Mouse (Mus musculus): Measurements from ENCODE around the gene Arxes1. TPM values are rescaled to one million over a fixed set of nuclear protein-coding genes. Genes with fewer than 3 reads are reported as not detected.
"Not testable (repeated sequence)": the region's sequence is repeated elsewhere in the genome, so short reads cannot be mapped to it uniquely, and the experiment has no call there.

Arxes1 gene
- total RNA-seq (2021) = under 1 TPM; 0.81 to 0.86 TPM

DNA sequence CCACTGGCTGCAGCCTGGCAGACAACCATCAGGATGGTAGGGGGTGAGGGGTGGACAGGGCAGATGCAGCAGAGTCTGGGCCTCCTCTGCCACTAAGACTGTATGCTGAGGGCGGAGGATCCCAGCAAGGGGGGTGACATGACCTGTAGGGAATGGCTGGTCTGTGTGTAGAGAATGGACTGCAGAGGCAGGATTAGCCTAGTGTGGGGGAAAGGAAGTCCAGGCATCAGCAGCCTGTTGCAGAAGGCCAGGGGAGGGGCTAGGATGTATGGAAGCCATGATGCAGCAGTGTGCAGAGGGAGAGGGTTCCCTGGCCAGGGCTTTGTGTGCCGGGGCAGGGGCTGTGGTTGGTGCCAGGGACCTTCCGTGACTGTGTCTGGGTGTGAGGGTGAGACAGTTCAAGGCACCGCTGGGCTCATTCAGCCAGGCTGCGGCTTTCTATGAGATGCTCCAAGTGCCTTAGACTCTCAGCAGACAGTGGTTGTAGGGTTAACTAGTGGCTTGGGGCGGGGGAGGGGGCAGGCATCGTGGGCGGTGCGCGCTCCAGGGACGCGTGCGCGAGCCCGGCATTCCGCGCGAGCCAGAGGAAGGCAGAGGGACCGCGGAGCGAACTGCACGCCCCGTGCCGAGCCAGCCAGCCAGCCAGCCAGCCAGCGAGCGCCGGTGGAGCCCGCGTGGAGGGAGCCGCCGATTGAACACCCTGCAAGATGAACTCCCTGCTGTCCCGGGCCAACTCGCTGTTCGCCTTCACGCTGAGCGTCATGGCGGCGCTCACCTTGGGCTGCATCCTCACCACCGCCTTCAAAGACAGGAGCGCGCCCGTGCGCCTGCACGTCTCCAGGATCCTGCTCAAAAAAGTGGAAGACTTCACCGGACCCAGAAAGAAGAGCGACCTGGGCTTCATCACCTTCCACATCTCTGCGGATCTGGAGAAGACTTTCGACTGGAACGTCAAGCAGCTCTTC, at the start of gene Arxes1:
Gene Arxes1, plus strand, starts transcription at position 569 of the 965 bp plus-strand sequence.
- intact Hi-C loops (cut with DNase I); DNase-seq (ENCODE audit: low spot score): not testable (repeated sequence)

DNA sequence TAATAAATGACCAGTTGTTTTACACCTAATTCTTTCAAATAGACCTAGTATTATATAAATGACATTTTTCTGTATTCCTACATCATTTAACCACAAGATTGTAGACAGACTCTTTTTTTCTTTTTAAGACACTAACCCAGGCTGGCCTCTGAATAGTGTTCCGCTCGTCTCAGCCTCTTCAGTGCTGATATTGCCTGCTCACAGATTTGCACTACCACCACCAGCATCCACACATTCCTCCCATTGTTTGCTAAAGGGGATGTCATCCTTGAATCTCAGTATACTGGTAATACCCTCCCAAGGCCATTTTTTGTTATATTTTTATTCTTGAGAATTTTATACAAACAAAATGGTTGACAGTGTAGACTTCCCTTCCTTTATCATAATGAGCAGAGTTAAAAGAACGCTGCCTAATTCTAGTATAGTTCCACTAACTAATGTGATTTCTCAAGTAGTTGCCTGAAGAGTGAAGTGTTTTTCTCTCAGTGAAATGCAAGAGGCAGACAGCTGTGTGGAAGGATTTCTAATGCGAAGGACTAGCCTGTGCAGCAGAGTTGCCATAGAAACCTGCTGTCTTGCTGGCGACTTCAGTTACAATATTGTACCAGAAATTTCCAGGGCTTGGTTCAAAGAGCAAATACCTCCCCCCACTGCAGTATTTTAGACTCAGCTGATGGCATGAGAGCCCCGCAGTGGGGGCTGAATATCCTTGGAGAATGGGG, 48.5 kb upstream of the Arxes1 start:
- intact Hi-C loops (cut with DNase I) = no loop called here
- no peak for DNase-seq (ENCODE audit: low spot score)

DNA sequence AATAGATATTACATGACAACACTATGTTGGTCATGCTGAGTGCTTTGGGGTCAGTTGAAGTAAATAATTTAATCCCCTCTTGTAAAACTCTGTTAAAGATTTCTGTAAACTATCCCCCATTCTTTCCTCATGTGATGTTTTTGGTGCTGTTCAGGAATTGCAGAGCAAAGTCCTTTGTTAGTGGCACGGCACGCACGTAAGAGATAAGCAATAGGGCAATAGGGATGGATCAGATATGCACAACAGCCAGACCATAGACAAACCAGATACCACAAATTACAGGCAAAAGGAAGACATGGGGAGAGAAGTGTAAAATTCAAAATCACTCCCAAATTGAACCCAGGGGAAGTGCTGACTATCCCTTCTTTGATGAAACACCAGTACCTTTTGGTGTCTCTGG, 46.9 kb upstream of the Arxes1 start:
- no peak for DNase-seq (ENCODE audit: low spot score)
- intact Hi-C loops (cut with DNase I) = no loop called here

DNA sequence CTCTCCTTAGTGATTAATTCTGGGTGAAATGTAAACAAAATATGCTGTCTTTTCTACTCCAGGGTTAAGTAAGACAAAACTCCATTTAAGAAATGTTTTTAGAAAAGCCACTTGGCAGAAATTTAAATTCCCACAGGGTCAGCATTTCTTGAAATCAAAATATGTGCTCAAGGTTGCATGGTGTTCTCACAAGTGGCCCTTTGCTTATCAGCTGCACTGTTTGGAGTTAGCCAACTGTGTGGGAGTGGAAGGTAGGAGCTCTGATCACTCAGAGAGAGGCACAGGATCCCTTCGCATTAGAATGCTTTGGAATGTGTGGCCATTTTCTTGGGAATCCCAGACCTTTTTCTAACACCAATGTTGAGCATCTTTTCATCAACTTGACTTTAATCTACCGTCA, 42.5 kb upstream of the Arxes1 start:
- intact Hi-C loops (cut with DNase I) = no loop called here
- no peak for DNase-seq (ENCODE audit: low spot score)

DNA sequence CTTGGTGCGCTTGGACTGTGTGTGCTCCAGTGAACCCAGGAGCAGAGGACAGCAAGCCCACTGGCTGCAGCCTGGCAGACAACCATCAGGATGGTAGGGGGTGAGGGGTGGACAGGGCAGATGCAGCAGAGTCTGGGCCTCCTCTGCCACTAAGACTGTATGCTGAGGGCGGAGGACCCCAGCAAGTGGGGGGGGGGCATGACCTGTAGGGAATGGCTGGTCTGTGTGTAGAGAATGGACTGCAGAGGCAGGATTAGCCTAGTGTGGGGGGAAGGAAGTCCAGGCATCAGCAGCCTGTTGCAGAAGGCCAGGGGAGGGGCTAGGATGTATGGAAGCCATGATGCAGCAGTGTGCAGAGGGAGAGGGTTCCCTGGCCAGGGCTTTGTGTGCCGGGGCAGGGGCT, 40.0 kb upstream of the Arxes1 start:
- intact Hi-C loops (cut with DNase I); DNase-seq (ENCODE audit: low spot score): not testable (repeated sequence)

DNA sequence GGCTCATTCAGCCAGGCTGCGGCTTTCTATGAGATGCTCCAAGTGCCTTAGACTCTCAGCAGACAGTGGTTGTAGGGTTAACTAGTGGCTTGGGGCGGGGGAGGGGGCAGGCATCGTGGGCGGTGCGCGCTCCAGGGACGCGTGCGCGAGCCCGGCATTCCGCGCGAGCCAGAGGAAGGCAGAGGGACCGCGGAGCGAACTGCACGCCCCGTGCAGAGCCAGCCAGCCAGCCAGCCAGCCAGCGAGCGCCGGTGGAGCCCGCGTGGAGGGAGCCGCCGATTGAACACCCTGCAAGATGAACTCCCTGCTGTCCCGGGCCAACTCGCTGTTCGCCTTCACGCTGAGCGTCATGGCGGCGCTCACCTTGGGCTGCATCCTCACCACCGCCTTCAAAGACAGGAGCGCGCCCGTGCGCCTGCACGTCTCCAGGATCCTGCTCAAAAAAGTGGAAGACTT, 39.5 kb upstream of the Arxes1 start, which contains the start of gene Arxes2:
Gene Arxes2, plus strand, starts transcription at position 161 of the 456 bp plus-strand sequence.
- DNase-seq (ENCODE audit: low spot score); intact Hi-C loops (cut with DNase I): not testable (repeated sequence)

DNA sequence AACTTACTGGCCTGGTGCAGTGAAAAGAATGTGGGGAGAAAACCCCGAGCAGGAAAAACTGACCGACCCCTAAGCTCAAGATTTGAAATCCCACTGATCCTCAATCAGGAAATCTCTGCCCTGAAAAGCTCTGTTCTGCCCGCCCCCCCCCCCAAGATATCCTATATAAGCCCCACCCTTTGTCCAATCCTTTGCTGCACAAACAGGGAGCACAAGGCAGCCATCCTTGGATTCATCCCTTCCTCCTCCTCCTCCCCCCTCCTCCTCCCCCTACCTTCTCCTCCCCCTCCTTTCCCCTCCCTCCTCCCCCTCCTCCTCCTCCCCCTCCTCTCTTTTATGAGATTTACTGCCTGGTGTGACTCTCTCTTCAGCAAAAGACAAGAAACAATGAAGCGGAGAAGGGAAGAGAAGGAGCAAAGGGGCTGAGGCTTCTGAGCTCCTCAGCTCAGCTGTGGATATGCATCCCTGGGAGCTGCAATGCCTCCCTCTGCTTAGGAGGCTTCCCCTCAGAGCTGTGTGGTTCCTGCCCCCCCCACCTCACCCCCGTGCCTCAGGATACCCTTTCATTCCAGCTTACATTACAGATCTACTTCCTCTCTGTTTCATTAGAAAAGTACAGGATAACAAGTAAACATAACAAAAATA, 25.8 kb upstream of the Arxes1 start:
- intact Hi-C loops (cut with DNase I) = no loop called here
- DNase-seq (ENCODE audit: low spot score) = no peak

DNA sequence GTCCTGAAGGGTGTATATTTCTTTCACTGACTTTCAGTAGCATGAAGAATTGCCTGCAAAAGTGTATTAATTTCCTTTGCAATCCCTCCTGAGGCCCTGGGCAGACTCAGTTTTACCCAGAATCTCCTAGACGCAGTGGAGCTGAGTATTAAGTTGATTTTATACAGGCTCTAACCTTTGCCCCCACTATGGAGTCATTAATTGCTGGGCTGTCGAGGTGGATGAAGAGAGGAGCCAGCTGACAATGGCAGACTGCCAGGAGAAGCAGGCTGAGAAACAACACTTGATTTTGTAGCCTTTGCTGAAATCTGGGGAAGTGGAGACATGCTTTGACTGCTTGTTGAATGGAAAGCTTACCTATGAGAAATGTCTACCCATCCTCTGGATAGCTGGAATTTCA, 18.8 kb upstream of the Arxes1 start:
- no peak for DNase-seq (ENCODE audit: low spot score)
- intact Hi-C loops (cut with DNase I) = no loop called here

DNA sequence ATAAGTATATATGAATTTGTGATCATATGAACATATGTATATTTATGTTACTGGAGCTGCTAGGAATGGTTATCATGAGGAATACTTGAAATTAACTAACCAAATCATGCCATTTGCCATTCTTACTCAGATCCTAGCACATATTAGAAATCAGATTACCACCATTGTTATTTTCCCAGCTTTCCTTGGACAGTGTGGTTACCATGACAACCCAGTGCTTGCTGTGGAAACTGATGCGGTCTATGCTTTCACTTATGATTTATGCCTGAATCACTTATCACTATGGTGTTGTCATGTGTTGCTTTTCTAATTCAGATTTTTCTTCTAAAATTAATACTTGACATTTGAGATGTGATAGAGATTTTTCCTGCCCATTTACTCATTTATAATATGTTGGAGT, 2.8 kb upstream of the Arxes1 start:
- DNase-seq (ENCODE audit: low spot score) = no peak
- intact Hi-C loops (cut with DNase I) = no loop called here

DNA sequence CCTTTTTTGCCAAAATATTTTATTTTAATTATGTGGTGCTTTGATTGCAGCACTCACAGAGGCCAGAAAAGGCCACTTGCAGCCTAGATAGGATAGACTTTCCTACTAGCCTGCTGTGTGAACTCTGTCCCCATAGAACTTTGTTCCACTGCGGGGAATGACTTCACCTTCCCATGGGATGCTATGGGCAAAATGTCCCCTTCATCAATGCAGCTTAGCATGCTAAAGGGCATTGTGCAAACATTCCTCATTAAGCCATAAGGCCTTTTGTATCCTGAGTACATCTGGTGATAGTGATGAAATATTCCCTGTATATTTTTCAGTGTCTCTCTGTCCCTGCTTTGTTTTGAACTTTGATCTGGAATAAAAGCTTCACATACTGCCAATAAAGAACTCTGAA, 10.6 kb downstream of the Arxes1 start:
- intact Hi-C loops (cut with DNase I) = no loop called here
- DNase-seq (ENCODE audit: low spot score) = no peak

DNA sequence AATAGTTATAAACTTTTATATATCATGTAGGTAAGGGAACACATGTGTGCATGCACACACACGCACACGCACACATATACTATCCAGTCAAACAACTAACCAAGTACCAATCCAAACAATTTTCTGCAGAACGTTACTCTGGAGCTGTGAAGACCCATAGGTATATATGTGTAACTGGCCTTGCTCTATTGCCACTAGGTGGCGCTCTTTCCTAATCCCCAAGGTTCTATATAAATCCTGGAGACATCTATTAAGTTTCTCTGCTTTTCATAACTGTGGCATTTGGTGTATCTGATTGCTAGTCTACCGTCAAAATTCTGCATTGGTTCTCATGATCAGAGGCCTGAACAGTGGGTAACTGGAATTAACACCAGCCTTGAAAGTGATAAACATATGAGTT, 14.4 kb downstream of the Arxes1 start:
- intact Hi-C loops (cut with DNase I) = loop anchor here (5.0 kb wide), 1 partner anchor 275 kb away; no protein-coding TSS in a partner anchor
- no peak for DNase-seq (ENCODE audit: low spot score)

DNA sequence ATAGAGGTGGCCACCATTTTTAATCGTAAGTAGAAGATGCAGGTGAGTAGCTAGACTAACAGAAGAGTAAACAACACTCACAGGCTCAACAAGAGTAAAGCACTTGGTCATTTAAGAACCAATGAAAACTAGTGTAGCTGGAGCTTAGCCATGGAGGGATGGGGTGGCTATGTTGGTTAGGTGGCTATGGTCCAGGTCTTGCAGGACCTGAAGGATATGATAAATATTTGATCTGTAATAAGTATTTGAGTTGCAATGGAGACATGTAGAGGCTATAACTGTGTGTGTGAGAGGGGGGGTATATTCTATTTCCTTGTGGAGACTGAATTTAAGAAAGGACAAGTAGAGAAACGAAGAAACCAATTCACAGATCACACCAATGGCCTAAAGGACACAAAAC, 18.1 kb downstream of the Arxes1 start:
- intact Hi-C loops (cut with DNase I) = no loop called here
- no peak for DNase-seq (ENCODE audit: low spot score)

DNA sequence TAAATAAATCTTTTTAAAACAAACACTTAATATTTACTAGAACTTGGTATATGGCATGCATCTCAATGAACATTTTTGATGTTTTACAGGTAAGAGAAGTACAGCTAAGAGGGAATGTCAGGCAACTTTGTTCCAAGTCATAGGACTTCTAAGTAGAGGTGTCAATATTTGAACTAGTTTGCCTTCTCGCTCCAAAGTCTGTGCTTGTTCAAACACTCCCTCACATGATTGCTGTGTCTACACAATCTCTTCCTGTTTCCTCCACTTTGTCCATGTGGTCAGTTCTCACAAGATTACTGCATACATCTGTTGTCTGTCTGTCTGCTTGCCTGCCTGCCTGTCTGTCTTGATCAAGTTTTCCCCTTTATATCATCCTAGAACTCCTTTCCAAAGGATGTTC, 27.5 kb downstream of the Arxes1 start:
- no peak for DNase-seq (ENCODE audit: low spot score)
- intact Hi-C loops (cut with DNase I) = no loop called here

DNA sequence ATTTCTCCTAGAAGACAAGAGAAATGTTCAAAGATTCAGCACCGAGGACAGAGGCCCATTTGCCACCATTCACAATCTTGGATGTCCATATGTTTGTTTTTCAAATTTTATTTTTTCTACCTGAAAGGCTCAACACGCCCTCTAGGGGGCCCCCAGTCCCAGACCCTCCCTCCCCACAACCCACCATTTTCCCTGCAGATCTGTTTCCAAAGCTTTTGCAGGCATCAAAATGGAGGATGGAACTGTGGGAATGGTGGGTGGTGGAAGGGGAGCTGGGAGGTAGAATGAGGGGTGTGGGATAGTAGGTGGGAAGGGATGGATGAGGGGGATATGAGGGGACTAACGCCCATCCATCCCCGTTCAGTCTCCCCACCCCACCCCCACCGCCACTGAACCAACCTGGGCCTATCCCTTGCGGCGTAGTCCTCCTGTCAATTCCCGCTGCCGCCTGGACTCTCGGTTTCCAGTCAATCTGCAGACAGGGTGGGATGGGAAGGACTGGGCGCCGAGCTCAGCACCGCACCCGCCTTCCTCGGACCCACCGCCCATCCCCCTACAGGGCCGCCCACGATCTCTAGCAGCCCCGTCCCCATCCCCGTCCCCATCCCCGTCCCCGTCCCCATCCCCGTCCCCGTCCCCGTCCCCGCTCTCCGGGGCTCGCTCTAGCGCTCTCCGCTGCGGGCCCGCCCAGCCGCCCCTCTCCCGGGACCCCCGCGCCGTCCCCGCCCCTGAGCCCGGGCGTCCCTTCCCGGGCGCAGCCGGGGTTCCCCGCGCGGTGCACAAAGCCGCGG, 34.2 kb downstream of the Arxes1 start:
- intact Hi-C loops (cut with DNase I) = not testable (repeated sequence)

DNA sequence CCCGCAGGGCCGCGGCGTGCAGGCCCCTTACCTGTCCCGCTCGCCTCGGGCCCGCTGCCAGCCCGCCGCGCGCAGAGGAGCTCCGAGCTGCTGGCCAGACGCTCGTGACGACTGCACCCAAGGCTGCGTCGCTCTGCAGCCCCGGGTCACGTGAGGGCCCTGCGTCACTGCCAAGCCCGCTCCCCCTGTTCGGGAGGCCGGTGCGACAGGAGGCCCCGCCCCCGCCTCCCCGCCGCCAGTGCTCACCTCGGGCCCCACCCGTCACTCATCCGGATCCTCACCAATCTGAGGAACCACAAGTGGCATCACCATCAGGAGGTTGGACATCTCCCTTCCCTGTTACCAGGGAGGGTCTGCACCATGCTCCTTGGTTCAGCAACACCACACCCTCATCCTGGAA, 34.9 kb downstream of the Arxes1 start, which contains the start of gene Bex2:
Gene Bex2, minus strand, starts transcription at position 217 of the 400 bp plus-strand sequence.
- DNase-seq (ENCODE audit: low spot score); intact Hi-C loops (cut with DNase I): not testable (repeated sequence)

More for the DNA sequence above, 34.2 kb downstream of the Arxes1 start:
- DNase-seq (ENCODE audit: low spot score) = not testable (repeated sequence)
